Mouse (Mus musculus): ENCODE results near the gene Srrd. TPM values are rescaled to one million over a fixed set of nuclear protein-coding genes. Genes with fewer than 3 reads are reported as not detected.

The Srrd gene
- polyA plus RNA-seq, 1 experiment from 2014 or later, result 51.0 TPM

GRCm38 (mm10) chr5:112370236-112370813 is 27.5 kb upstream of the Srrd start:
- no peak for TF ChIP-seq CTCF (IDR thresholded peaks at IDR 0.05; ENCODE audit: low read depth)
- H3K27ac ChIP-seq (ENCODE audit: low read depth), result no peak overlapping the region
- H3K9ac ChIP-seq, result no peak overlapping the region
- DNase-seq (no peak), ATAC-seq (ENCODE audit: insufficient read depth) (no peak)
- no peaks in the 10 kb centered on the region for H3K4me1 ChIP-seq (ENCODE audit: insufficient read depth)
- H3K4me2 ChIP-seq, result no peak overlapping the region
- no peak overlapping the region for H3K4me3 ChIP-seq (ENCODE audit: low read depth, low read length)
- H3K9me3 ChIP-seq (ENCODE audit: low read depth, low read length), result no peaks in the 10 kb centered on the region
- no peaks in the 10 kb centered on the region for H3K27me3 ChIP-seq (ENCODE audit: insufficient read depth, low read length)
- 95% methylated on average over 12 of the region's 12 CpGs for WGBS
- peaks cover 68% of the 10 kb centered on the region for H3K36me3 ChIP-seq (ENCODE audit: insufficient read depth)

GRCm38 (mm10) chr5:112369326-112369725 is 26.5 kb upstream of the Srrd start:
- Histone ChIP-seq H3K4me3 (ENCODE audit: low read depth, low read length) (no peak overlapping the region), H3K27me3 (ENCODE audit: insufficient read depth, low read length) (no peaks in the 10 kb centered on the region), H3K9ac (no peak overlapping the region), H3K27ac (ENCODE audit: low read depth) (no peak overlapping the region), H3K36me3 (ENCODE audit: insufficient read depth) (peaks cover 65% of the 10 kb centered on the region), H3K4me1 (ENCODE audit: insufficient read depth) (no peaks in the 10 kb centered on the region), H3K9me3 (ENCODE audit: low read depth, low read length) (no peaks in the 10 kb centered on the region), H3K4me2 (no peak overlapping the region)
- 89% methylated on average over 13 of the region's 13 CpGs for whole genome bisulfite sequencing
- DNase-seq (no peak), ATAC-seq (ENCODE audit: insufficient read depth) (no peak)
- TF ChIP-seq CTCF (IDR thresholded peaks at IDR 0.05; ENCODE audit: low read depth), result no peak

- H3K9me3 ChIP-seq (ENCODE audit: low read depth, low read length), result no peaks in the 10 kb centered on the region
- no peak overlapping the region for H3K9ac ChIP-seq
- no peak overlapping the region for H3K27ac ChIP-seq (ENCODE audit: low read depth)
- TF ChIP-seq CTCF (IDR thresholded peaks at IDR 0.05; ENCODE audit: low read depth), result no peak
- no peaks in the 10 kb centered on the region for H3K27me3 ChIP-seq (ENCODE audit: insufficient read depth, low read length)
- H3K4me1 ChIP-seq (ENCODE audit: insufficient read depth), result no peaks in the 10 kb centered on the region
- H3K4me2 ChIP-seq, result no peak overlapping the region
- 86% methylated on average over 10 of the region's 10 CpGs for WGBS
- H3K36me3 ChIP-seq (ENCODE audit: insufficient read depth), result peaks cover 67% of the 10 kb centered on the region
- no peak overlapping the region for H3K4me3 ChIP-seq (ENCODE audit: low read depth, low read length)
- DNase-seq, result no peak
- no peak for ATAC-seq (ENCODE audit: insufficient read depth)
These were observed 25.8 kb upstream of the Srrd start for GRCm38 (mm10) chr5:112368666-112369065.

- Histone ChIP-seq H3K27me3 (ENCODE audit: insufficient read depth, low read length) (no peaks in the 10 kb centered on the region), H3K4me2 (no peak overlapping the region), H3K9me3 (ENCODE audit: low read depth, low read length) (no peaks in the 10 kb centered on the region), H3K9ac (no peak overlapping the region), H3K4me3 (ENCODE audit: low read depth, low read length) (no peak overlapping the region), H3K27ac (ENCODE audit: low read depth) (no peak overlapping the region), H3K4me1 (ENCODE audit: insufficient read depth) (no peaks in the 10 kb centered on the region), H3K36me3 (ENCODE audit: insufficient read depth) (peaks cover 74% of the 10 kb centered on the region)
- TF ChIP-seq CTCF (IDR thresholded peaks at IDR 0.05; ENCODE audit: low read depth), result no peak
- ATAC-seq (ENCODE audit: insufficient read depth), result no peak
- 84% methylated on average over 12 of the region's 12 CpGs for WGBS
- no peak for DNase-seq
These were observed 25.1 kb upstream of the Srrd start for GRCm38 (mm10) chr5:112367929-112368328.

GRCm38 (mm10) chr5:112367338-112367737 is 24.5 kb upstream of the Srrd start:
- TF ChIP-seq CTCF (IDR thresholded peaks at IDR 0.05; ENCODE audit: low read depth), result 0 out of 2 replicates have a peak, but pooled peaks have one; percentile 2
- Histone ChIP-seq H3K4me3 (ENCODE audit: low read depth, low read length) (no peak overlapping the region), H3K4me1 (ENCODE audit: insufficient read depth) (no peaks in the 10 kb centered on the region), H3K36me3 (ENCODE audit: insufficient read depth) (peaks cover 71% of the 10 kb centered on the region), H3K27ac (ENCODE audit: low read depth) (no peak overlapping the region), H3K4me2 (no peak overlapping the region), H3K9me3 (ENCODE audit: low read depth, low read length) (no peaks in the 10 kb centered on the region), H3K9ac (no peak overlapping the region), H3K27me3 (ENCODE audit: insufficient read depth, low read length) (no peaks in the 10 kb centered on the region)
- 86% methylated on average over 4 of the region's 4 CpGs for WGBS
- ATAC-seq (ENCODE audit: insufficient read depth), result no peak
- no peak for DNase-seq

GRCm38 (mm10) chr5:112366879-112367278 is 24.0 kb upstream of the Srrd start:
- WGBS, result 93% methylated on average over 6 of the region's 6 CpGs
- no peak for DNase-seq

GRCm38 (mm10) chr5:112364184-112364797 is 21.5 kb upstream of the Srrd start:
- ATAC-seq (ENCODE audit: insufficient read depth), result no peak
- no peak for DNase-seq
- Histone ChIP-seq H3K36me3 (ENCODE audit: insufficient read depth) (peaks cover 50% of the 10 kb centered on the region; the same call in 1 of the 2 replicates), H3K27me3 (ENCODE audit: insufficient read depth, low read length) (no peaks in the 10 kb centered on the region), H3K27ac (ENCODE audit: low read depth) (no peak overlapping the region), H3K4me1 (ENCODE audit: insufficient read depth) (no peaks in the 10 kb centered on the region), H3K9me3 (ENCODE audit: low read depth, low read length) (no peaks in the 10 kb centered on the region), H3K9ac (no peak overlapping the region), H3K4me3 (ENCODE audit: low read depth, low read length) (no peak overlapping the region), H3K4me2 (no peak overlapping the region)
- 70% methylated on average over 10 of the region's 10 CpGs for WGBS
- TF ChIP-seq CTCF (IDR thresholded peaks at IDR 0.05; ENCODE audit: low read depth), result no peak

More at GRCm38 (mm10) chr5:112366879-112367278, 24.0 kb upstream of the Srrd start:
- TF ChIP-seq CTCF (IDR thresholded peaks at IDR 0.05; ENCODE audit: low read depth), result no peak
- ATAC-seq (ENCODE audit: insufficient read depth), result no peak
- Histone ChIP-seq H3K4me3 (ENCODE audit: low read depth, low read length) (no peak overlapping the region), H3K9me3 (ENCODE audit: low read depth, low read length) (no peaks in the 10 kb centered on the region), H3K4me1 (ENCODE audit: insufficient read depth) (no peaks in the 10 kb centered on the region), H3K27me3 (ENCODE audit: insufficient read depth, low read length) (no peaks in the 10 kb centered on the region), H3K36me3 (ENCODE audit: insufficient read depth) (peaks cover 67% of the 10 kb centered on the region), H3K4me2 (no peak overlapping the region), H3K27ac (ENCODE audit: low read depth) (no peak overlapping the region), H3K9ac (no peak overlapping the region)

All from lung, embryonic 14.5 days (tissue).